Mouse (Mus musculus) testis, postnatal 10 days (tissue): ENCODE results near the gene Fbf1.
"Not testable (repeated sequence)": the region's sequence is repeated elsewhere in the genome, so short reads cannot be mapped to it uniquely, and the experiment has no call there.

Source experiments
- DNase-seq: peaks from one replicate; pipeline ENCODE4 v3.0.0; 2021; ENCODE audit warnings: low spot score

Fbf1 gene

DNA sequence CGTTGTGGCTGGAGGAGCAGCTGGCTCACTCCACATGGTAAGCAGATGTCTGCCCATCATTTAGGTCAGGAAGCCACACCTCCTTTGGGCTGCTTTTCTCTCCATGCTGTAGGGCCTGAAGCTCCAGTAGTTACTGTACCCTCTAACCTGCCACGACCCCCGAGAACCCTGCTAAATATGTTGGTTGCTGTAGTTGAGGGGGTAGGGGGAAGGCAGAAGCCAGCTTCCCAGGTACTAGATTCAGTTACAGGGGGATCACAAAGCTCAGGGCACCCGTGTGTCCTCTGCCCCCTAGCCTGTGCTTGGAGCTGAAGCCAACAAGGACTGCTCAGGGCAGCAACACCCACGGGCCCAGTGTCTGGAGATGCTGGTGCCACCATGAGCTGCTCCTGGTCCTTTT is 34.5 kb downstream of the Fbf1 start:
- peak; percentile 39 for DNase-seq

GRCm38 (mm10) chr11:116132366-116133333 is 35.3 kb downstream of the Fbf1 start:
- DNase-seq = no peak

GRCm38 (mm10) chr11:116131349-116132170 is 36.4 kb downstream of the Fbf1 start:
- no peak for DNase-seq

- peak; percentile 94 for DNase-seq
Measured at GRCm38 (mm10) chr11:116130488-116131205, 37.3 kb downstream of the Fbf1 start, which contains the start of gene Trim65. TSS of gene Trim65 (minus strand) at chr11:116131128.

- no peak for DNase-seq
Measured at GRCm38 (mm10) chr11:116129993-116130487, 37.9 kb downstream of the Fbf1 start.

- DNase-seq = no peak
Measured at GRCm38 (mm10) chr11:116129091-116129790, 38.7 kb downstream of the Fbf1 start.

- no peak for DNase-seq
Measured at GRCm38 (mm10) chr11:116127986-116128385, 40.0 kb downstream of the Fbf1 start.

DNA sequence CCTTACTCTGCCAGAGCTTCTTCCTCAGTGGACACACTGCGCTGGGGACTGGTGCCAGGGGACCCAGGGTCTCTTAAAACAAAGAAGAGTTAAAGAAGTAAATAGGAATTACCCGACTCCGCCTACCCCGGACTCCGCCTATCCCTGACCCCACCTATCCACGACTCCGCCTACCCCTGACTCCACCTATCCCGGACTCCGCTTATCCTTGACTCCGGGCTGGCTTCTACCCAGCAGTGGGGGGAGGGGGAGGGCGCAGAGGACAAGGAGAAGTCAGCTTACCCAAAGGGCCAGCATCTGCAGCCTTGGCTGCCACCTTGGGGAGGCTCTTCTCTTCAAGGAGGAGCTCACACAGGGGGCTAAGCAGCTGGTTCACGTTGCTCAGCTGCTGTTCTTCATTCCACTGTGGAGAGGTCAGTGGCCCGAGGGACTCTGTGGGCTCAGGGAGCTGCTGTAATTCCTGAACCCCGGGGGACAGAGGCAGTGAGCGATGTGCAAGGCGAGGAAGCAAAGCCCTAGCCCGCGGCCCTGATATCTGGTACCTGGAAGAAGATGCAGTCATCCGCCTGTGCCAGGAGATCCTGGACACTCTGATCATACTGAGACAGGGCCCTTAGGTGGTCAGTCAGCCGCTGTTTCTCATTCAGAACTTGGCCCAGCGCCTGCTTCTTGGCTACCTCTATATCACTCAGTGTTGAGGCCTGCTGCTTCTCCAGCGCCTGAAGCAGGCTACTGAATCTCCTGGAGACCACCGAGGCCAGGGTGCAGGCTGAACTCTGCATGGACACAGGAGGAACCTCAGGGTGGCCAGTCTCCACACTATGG is 40.6 kb downstream of the Fbf1 start, which contains the start of gene Trim47:
Gene Trim47, minus strand, starts transcription at position 55 of the 825 bp plus-strand sequence.
- peak; percentile 97 for DNase-seq

DNA sequence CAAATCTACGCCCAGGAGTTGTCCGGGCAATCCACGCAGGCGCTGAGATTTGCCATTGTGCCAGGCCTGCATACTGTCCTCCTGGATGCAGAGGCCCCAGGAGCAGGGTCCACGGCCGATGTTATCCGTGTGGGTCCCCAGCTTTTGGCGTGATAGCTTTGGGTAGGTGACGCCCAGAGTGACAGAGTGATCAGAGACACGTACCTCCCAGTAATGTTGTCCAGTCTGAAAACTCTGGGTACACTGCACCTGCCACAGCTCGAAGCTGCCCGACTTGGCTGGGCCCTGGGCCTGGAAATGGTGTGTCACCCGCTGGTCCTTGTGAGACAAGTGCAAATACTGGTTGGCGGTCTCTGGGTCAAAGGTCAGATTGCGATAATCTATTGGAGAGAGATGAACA is 41.7 kb downstream of the Fbf1 start:
- no peak for DNase-seq

GRCm38 (mm10) chr11:116121731-116122245 is 46.2 kb downstream of the Fbf1 start:
- DNase-seq = not testable (repeated sequence)

GRCm38 (mm10) chr11:116117819-116118218 is 50.1 kb downstream of the Fbf1 start:
- peak; percentile 62 for DNase-seq

DNA sequence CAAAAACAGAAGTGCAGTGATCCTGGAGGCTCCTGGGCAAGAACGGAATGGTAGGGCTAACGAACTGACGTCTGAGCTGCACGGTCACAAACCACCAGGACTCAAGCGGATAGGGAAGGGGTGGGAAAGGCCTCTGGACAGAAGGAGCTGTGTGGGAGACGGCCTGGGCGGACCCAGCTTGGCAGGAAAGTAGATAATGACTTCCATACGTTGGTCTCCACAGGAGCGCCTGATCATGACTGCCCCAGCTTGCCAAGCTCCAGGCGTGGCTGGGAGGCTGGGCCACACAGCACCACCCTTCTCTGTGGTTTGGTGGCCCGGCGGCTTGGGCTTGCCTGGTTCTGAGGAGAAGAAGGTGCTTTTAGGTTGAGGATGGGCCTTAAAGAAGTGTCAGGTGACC is 50.7 kb downstream of the Fbf1 start:
- no peak for DNase-seq

DNA sequence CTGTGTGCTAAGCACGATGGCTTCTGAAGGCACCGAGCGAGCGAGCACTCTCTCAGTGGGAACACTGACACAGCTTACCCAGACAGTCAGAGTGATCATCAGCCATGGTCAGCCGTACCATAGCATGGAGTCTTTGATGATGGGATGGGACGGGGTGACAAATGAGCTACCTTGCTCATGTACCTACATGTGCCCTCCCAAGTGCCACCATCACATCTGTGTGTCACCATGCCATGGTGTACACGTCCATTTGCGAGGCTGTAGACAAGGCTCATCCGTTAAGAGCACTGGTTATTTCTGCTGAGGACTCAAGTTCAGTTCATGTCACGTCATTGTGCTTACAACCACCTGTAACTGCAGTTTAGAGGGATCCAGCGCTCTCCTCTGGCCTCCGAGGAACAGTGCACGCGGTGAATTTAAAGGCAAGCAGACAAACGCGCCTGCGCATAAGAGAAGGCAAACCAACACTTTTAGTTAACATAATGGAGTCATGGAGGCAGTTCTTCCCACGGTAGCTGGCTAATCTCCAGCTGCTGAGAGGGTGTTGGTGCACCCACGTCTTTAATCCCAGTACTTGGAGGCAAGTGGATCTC is 56.3 kb downstream of the Fbf1 start:
- DNase-seq = no peak

GRCm38 (mm10) chr11:116111067-116111466 is 56.9 kb downstream of the Fbf1 start:
- no peak for DNase-seq

DNA sequence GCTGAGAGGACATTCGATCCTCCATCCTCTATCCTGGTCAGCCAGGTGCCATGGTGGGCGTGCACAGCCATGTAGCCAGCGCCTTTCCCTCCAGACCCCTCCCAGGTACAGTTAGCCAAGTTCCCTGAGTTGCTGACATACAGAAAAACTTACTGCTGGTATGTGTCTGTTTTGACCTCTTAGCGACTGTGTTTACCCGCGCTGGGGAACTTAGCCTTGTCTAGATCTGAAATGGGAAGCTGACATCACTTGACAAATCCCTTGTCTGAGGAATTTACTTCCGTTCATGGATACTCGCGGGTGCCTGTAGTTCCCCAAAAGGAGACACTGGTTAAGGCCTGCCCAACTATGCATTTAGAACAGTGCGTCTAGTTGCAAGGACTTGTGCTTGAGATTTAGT is 57.4 kb downstream of the Fbf1 start:
- no peak for DNase-seq

DNA sequence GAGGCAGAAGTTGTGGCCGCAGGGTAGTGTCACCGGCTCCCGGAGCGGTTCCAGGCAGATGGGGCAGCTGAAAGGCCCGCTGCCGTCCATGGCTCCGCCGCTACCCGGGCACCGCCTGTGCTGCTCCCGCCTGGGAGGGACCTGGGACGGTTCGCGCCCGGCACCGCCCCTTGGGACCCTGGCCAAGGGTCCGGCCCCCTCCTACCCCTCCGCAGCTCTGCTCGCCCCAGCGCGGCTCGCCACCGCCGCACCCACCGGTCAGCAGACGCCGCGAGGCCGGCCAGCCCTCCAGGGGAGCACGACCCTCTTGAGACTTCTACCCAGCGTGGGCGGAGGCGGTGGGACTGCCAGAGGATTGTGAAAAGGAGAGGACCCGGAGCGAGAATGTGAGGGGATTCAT is 57.8 kb downstream of the Fbf1 start:
- peak; percentile 95 for DNase-seq

DNA sequence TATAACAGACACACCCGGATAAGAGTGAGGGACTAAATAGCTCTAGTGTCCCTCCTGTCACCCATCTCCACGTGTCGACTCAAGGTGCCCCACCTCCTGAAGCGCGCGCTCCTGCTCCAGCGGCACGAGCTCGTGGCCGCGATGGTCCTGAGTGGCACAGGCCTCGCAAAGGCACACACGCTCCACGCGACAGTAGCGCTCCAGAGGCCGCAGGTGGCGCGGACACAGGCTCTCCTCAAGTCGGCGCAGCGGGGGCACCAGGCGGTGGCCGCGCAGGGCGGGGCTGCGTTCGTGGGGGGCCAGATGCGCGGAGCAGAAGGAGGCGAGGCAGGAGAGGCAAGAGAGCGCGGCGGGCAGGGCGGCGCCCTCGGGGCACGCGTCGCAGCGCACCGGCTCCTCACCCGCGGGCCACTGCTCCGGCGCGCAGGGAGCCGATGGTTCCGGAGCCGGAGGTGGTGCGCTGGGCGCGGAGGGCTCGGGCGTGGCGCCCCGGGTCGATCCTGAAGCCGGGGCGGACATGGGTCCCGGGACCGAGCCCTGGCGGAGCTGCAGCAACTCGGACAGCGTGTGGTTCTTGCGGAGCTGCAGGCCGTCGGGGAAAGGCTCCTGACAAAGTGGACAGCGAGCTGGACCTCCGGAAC is 58.4 kb downstream of the Fbf1 start:
- DNase-seq = peak; percentile 69

DNA sequence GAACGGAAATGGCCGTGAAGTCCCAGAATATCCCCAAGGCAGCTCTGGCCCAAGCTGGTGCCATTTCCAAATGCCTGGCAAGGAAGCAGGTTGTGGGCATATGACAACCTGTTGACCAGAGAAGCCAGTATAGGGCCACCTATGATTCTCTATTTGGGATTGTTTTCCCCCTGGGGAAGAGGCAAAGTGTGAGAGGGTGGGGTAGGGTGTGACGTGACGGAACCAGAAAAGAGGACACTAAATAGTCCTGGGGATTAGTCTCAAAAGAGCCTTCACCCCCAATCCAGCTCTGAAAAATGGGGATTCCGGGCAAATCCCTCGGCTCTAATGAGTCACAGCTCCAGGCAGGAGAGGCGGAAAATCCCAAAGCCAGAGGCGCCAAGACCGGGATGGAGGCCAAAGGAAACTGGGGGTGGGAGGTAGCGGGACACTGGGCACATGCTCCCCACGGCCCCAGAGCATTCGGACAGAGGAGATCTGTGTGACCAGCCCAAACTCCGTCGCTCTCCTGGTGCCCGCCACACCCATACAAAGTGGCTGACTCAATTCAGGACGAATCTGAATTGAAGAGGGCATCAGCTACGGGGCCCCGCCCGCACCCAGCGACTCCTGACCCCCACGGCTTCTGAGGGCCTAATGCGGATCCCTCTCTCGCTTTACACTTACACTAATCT is 59.4 kb downstream of the Fbf1 start:
- DNase-seq = peak; percentile 76
